Mouse (Mus musculus) testis, adult 2 months (tissue): Measurements from ENCODE around the gene Crebrf. TPM values are rescaled to one million over a fixed set of nuclear protein-coding genes. Genes with fewer than 3 reads are reported as not detected.

ENCODE experiments used
- H3K27ac ChIP-seq: fragments of 200-500 bp; 2 replicates; pipeline ENCODE4 v1.5.1; 2012; ENCODE audit warnings: low read depth, low read length; ENCODE audit not compliant: control insufficient read depth, insufficient read depth
- H3K27me3 ChIP-seq: fragments of 200-500 bp; 2 replicates; pipeline ENCODE4 v1.6.1; 2012; ENCODE audit warnings: mild to moderate bottlenecking, low read length, moderate library complexity; ENCODE audit not compliant: control insufficient read depth, insufficient read depth
- H3K36me3 ChIP-seq: fragments of 200-500 bp; 2 replicates; pipeline ENCODE4 v1.6.1; 2012; ENCODE audit warnings: mild to moderate bottlenecking, low read length; ENCODE audit not compliant: control insufficient read depth, insufficient read depth
- H3K4me1 ChIP-seq: fragments of 200-500 bp; 2 replicates; pipeline ENCODE4 v1.6.1; 2012; ENCODE audit warnings: low read length; ENCODE audit not compliant: control insufficient read depth, insufficient read depth
- H3K4me3 ChIP-seq: fragments of 200-500 bp; 2 replicates; pipeline ENCODE4 v1.5.1; 2012; ENCODE audit warnings: low read depth, mild to moderate bottlenecking, low read length, moderate library complexity, mixed read lengths; ENCODE audit not compliant: control insufficient read depth
- CTCF ChIP-seq: fragments of 200-500 bp; IDR thresholded peaks from 2 replicates; pipeline ENCODE4 v1.5.1; 2012; ENCODE audit warnings: low read depth, mild to moderate bottlenecking, inconsistent platforms, low read length, moderate library complexity; ENCODE audit not compliant: control insufficient read depth, insufficient read depth, insufficient replicate concordance
- POLR2A ChIP-seq: fragments of 200-500 bp; IDR thresholded peaks from 2 replicates; pipeline ENCODE4 v1.6.1; 2012; ENCODE audit warnings: low read depth, mild to moderate bottlenecking, inconsistent platforms, low read length, moderate library complexity; ENCODE audit not compliant: control insufficient read depth
- polyA plus RNA-seq: library from polyadenylated mRNA; depleted of rRNA; stranded (reverse); fragments of >200 nt; gene quantifications from 2 replicates; pipeline ENCODE4 v1.2.3, GENCODE M21; 2012

Crebrf gene
- polyA plus RNA-seq, 1 experiment, result 11.1 TPM

DNA sequence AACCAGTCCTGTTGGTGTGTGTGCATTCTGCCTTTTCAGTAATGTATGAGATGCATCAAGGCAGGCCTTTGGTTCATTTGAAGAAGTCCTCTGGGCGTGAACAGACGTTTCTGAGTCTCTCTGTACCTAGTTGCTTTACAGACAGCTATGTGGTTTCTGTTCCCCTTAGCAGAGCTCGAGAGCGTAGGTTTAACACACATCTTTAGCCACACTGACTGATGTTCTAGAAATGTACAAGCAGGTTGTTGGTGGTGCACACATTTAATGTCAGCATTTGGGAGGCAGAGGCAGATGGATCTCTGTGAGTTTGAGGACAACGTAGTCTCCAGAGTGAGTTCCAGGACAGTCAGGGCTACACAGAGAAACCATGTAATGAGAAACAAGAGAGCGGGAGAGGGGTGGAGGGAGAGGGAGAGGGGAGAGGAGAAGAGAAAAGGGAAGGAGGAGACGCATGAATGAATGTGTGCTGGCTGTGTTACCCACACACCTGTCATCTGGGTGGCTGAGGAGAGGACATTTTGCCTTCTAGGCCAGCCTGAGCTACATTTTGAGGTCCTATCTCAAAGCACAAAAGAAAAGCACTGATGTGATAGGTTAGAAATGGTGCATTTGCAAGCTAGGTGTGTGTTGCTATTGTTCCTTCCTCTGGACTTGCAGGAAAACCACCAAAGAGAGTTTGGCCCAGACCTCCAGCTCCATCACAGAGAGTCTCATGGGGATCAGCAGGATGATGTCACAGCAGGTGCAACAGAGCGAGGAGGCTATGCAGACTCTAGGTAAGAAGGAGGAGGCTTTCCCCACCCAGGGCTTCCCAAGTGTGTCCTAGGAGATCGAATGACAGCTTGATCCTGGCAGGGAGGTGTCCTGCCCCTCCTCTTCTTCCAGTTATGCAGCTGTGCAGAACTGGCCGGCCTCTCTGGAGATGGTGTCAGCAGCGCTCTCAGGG is 75.1 kb downstream of the Crebrf start:
- H3K36me3 ChIP-seq, result peaks cover under 1% of the 10 kb centered on the region
- no peaks in the 10 kb centered on the region for H3K4me1 ChIP-seq
- H3K4me3 ChIP-seq, result no peak overlapping the region
- TF ChIP-seq POLR2A (no peak), CTCF (no peak)
- H3K27me3 ChIP-seq, result no peaks in the 10 kb centered on the region
- H3K27ac ChIP-seq, result no peak overlapping the region

DNA sequence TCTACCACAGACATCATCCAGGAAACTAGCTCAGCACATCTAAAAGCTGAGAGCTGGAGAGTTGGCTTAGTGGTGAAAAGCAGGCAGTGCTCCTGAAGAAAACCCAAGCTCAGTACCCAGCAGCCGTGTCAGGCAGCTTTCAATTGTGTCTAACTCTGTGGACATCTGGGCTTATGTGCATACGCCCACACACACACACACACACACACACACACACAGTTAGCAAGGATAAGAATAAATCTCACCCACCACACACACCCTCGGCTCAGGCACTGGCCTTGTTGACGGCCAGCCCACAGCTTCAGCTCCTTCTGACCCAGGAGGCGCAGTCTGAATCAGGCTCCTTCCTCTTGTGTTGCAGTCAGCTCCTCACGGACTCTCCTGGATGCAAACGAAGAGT is 76.1 kb downstream of the Crebrf start:
- Histone ChIP-seq H3K27ac (peak overlapping the region; percentile 39; the same call in 1 of the 2 replicates), H3K36me3 (no peaks in the 10 kb centered on the region; the same call in none of the 2 replicates), H3K4me3 (no peak overlapping the region), H3K4me1 (no peaks in the 10 kb centered on the region), H3K27me3 (no peaks in the 10 kb centered on the region)
- TF ChIP-seq CTCF (no peak), POLR2A (no peak)

DNA sequence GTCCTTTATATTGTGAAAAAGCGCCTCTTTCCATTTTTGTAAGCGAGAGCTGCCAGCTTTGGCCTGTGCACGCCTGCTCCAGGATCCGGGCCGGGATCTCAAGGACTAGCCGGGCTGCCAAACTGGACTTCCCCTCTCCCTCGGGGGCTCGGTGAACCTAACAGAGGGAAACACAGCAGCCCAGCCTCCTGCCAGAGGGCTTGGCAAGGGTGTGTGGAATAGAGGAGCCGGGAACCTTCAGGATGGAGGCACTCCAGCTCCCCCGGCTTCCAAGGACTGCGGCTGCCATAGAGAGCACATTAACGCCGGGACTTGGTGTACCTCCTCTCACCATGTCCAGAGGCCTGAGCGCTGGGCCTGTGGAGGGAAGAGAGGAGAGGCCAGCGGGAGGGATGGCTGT is 76.6 kb downstream of the Crebrf start:
- TF ChIP-seq POLR2A, result no peak
- TF ChIP-seq CTCF, result no peak
- Histone ChIP-seq H3K36me3 (no peaks in the 10 kb centered on the region; the same call in none of the 2 replicates), H3K27me3 (no peaks in the 10 kb centered on the region), H3K27ac (peak overlapping the region; percentile 39; the same call in 1 of the 2 replicates), H3K4me1 (no peaks in the 10 kb centered on the region), H3K4me3 (no peak overlapping the region)

- Histone ChIP-seq H3K4me1 (no peaks in the 10 kb centered on the region), H3K4me3 (no peak overlapping the region), H3K27ac (no peak overlapping the region), H3K27me3 (no peaks in the 10 kb centered on the region), H3K36me3 (no peaks in the 10 kb centered on the region; the same call in none of the 2 replicates)
- TF ChIP-seq POLR2A, result no peak
- no peak for TF ChIP-seq CTCF
Observed at GRCm38 (mm10) chr17:26793068-26793765, 77.8 kb downstream of the Crebrf start.

DNA sequence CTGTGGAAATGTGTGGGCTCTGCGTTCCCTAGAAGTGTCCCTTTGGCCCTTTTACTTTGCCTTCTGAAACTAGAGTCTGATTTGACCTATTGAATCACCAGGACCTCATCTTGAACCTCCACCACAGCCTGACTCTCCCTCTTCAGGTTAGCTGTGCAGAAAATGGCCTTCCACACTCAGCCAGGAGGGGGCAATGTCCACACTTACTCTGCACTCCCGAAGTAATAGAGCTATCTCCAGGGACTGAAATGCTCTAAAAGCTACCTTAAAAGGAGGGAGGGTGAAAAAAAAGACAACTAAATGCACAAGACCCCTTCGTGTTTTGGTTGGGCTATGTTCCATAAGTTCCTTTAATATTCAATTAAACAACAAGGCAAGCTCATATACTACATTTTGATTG is 79.3 kb downstream of the Crebrf start:
- H3K4me1 ChIP-seq, result no peaks in the 10 kb centered on the region
- H3K27me3 ChIP-seq, result no peaks in the 10 kb centered on the region
- no peak overlapping the region for H3K27ac ChIP-seq
- H3K36me3 ChIP-seq, result no peaks in the 10 kb centered on the region; the same call in none of the 2 replicates
- no peak for TF ChIP-seq POLR2A
- peak; percentile 40; the same call in 1 of the 2 replicates for TF ChIP-seq CTCF
- no peak overlapping the region for H3K4me3 ChIP-seq

GRCm38 (mm10) chr17:26795386-26795785 is 79.9 kb downstream of the Crebrf start:
- H3K27ac ChIP-seq, result no peak overlapping the region
- H3K4me1 ChIP-seq, result no peaks in the 10 kb centered on the region
- H3K27me3 ChIP-seq, result no peaks in the 10 kb centered on the region
- TF ChIP-seq POLR2A (no peak), CTCF (no peak)
- no peaks in the 10 kb centered on the region; the same call in none of the 2 replicates for H3K36me3 ChIP-seq
- H3K4me3 ChIP-seq, result no peak overlapping the region

DNA sequence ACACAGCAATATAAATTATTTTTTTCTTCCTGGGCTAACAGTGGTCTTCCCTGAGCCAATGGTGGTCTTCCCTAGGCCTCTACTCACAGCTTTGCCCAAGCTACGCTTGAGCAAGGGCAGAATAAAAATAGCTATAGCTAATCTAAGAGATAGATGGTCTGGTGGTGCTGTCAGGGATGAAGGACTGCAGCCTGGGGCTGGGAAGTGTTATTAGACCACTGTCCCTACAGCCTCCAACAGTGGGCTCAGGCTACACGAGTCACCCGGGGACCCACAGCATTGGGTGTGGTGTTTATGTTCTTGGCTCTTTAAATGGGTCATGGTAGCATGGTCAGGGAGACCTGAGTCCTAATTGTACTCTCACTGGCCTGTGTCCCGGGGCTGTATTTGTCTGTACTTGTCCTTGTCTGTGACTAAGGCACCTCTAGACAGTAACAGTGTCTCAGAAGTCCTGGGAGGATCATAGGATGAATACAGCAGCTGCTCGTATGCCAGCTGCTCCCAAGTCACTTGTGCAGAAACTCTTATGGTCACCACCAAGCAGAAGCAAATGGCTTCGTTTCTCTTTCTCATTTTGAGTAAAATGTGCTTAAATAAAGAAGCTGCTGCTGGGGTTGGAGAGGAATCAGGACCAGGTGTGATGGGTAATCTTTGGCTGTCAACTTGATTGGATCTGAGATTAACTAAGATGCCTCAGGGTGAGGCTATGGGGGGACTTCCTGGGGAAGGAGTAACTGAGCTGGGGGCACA is 82.1 kb downstream of the Crebrf start:
- Histone ChIP-seq H3K27ac (no peak overlapping the region), H3K4me1 (no peaks in the 10 kb centered on the region), H3K4me3 (no peak overlapping the region), H3K36me3 (no peaks in the 10 kb centered on the region), H3K27me3 (no peaks in the 10 kb centered on the region)
- TF ChIP-seq CTCF (no peak), POLR2A (no peak)
